Mouse (Mus musculus) adrenal gland, postnatal 10 days (tissue): ENCODE data around the gene Krt76. TPM values are rescaled to one million over a fixed set of nuclear protein-coding genes. Genes with fewer than 3 reads are reported as not detected.

ENCODE experiments used
- DNase-seq: peaks from one replicate; pipeline ENCODE4 v3.0.0; 2021; ENCODE audit warnings: mixed read lengths
- microRNA-seq: library from miRNA; unstranded; fragments of <30 nt; microRNA quantifications from one replicate; pipeline ENCODE4 v1.2.0, GENCODE M21; 2021
- total RNA-seq, 2 experiments: library from RNA; stranded (reverse); gene quantifications; 2 replicates each; pipeline ENCODE4 v1.2.3; 2021

The Krt76 gene
- total RNA-seq, 2 experiments from 2014 or later, result not detected

DNA sequence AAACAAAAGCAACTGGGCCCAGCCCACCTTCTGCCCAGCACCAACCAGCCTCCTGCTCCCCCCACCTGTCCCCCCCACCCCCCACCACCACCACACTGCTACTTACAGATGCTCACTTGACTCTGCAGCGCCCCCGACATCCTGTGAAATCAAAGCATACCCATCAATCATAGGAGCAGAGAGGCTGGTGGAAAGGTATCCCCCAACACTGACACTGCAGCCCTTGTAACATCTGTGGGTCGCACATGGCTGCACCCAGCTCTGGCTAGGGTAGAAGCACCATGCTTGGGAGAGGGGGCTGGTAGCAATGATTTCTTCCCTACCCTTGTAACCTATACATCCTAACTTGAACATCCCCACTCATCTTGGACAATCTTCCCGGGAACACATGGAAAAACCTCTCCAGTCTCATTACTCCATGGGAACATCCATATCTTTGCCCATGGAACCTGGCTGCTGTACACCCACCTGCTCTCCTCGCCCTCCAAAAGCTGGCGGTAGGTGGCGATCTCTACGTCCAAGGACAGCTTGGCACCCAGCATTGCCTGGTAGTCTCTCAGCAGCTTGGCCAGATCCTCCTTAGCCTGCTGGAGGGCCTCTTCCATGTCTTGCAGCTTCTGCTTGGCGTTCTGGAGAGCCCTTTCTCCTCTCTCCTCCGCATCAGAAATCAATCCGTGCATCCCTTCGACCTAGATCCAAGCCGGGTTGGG lies 32.1 kb downstream of the Krt76 start:
- DNase-seq, result peak; percentile 17

DNA sequence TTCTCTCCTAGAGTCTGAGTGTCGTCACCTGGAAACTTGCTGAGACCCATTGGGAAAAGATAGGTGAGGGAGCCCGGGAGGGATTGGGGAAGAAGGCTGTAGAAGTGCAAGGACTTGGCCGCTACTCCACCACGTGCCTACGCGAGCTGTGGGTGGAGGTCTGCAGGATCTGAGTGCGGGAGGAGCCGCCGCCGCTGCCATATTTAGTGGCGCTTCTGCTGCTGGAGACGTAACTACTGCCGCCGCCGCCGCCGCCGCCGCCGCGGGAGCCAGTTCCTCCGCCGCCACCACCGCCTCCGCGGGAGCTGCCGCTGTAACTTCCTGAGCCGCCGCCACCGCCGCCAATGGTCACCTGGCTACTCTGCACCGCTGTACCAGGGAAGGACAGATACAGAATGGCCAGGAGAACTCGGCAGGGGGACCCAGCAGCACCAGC lies 33.0 kb downstream of the Krt76 start:
- peak; percentile 64 for DNase-seq

GRCm38 (mm10) chr15:101858673-101859425 lies 33.9 kb downstream of the Krt76 start:
- DNase-seq, result no peak

GRCm38 (mm10) chr15:101856696-101857095 lies 36.0 kb downstream of the Krt76 start:
- no peak for DNase-seq

DNA sequence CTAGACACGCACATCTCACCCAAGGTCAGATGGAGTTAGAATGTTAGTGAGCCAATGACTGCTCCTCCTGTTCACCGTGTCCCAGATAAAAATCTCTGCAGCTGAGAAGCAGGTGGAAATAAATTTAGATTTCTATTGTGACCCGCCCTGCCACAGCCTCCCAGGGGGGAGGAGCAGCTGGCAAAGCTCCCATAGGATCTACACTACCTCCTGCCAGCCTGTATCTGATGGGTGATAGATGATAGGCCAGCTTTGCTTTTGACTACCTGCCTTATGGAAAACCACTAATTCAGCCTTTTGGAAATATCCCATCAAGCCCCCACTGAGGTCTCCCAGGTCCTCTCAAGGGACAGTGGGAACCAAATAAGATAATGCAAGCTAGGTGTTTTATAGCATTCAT lies 37.0 kb downstream of the Krt76 start:
- DNase-seq, result no peak

DNA sequence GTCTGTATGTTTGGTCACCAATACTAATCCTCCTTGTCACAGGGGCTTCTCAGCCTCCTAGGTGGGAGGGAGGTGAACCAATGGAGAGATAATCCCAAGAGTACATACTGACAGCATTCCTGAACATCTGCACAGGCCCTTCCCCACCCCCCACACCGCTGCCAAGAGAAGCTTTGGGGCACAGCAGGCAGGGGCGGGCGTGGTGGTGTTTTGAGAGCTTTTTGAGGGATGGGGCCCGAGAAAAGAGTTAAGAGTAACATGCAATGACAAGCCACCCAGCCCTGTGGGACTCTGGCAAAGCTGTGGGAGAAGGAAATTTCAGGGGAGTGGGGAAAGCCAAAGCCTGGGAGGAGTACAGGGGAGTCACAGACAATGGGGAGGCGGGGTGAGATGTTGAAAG lies 38.4 kb downstream of the Krt76 start:
- no peak for DNase-seq

- no peak for DNase-seq
Measured at GRCm38 (mm10) chr15:101852571-101852970, 40.1 kb downstream of the Krt76 start.

GRCm38 (mm10) chr15:101850694-101851093 lies 42.0 kb downstream of the Krt76 start, which contains the start of gene Krt1:
Krt1 (minus strand) TSS chr15:101850794.
- no peak for DNase-seq

DNA sequence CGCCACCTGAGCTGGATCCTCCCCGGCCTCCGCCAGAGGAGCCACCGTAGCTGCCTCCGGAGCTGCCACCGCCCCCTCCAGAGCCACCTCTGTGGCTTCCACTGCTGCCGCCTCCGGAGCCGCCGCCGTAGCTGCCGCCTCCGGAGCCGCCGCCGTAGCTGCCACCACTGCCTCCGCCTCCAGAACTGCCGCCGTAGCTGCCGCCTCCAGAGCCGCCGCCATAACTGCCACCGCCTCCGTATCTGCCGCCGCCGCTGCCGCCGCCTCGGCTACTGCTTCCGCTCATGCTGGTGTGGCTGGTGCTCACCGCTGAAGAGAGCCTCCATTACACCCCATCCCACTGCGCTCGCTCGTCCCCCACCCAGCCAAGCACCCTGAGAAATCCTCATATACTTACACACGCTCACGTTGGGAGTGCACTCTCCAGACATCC lies 46.7 kb downstream of the Krt76 start:
- DNase-seq, result peak; percentile 65

- DNase-seq, result no peak
Measured at GRCm38 (mm10) chr15:101843192-101843591, 49.5 kb downstream of the Krt76 start.

DNA sequence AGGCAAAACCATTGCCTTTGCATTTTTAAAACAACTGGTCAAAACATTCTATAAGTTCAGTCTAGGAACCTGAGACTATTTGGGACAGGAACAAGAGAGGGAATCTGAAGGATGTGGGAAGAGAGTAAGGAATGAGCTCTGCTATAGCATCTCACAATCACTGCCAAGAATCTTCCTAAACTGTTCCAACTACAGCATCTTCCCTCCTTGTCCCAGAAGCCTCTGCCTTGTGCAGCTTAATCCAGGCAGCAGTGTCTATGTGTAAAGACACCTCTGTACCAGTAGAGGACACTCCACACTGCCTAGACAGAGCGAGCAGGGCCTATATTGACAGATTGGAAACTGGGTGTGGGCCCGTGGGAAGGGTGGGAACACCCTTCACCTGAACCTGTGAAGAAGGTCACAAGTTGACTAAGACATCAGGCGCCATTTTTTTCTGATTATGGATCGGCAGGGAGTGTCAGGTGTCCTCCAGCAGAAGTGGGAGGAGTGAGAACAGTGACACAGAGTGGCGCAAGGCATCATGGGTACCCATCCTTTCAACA lies 57.9 kb downstream of the Krt76 start:
- DNase-seq, result no peak

Small RNA genes within 50 kb of the gene (microRNA-seq; reads per million reads assigned to microRNA genes)
- not detected for gene Gm44356

Other genes with a start within 250 kb of the Krt76 start
- gene Gm5478, start 245.5 kb downstream of the Krt76 start, total RNA-seq, result not detected
- gene Krt6b, start 212.6 kb downstream of the Krt76 start, total RNA-seq, result not detected
- not detected for gene Krt6a, start 198.6 kb downstream of the Krt76 start, total RNA-seq
- not detected for gene Krt5, start 180.0 kb downstream of the Krt76 start, total RNA-seq
- gene Krt71, start 149.8 kb downstream of the Krt76 start, total RNA-seq, result not detected
- not detected for gene Krt72, start 106.5 kb downstream of the Krt76 start, total RNA-seq
- gene Krt73, start 90.6 kb downstream of the Krt76 start, total RNA-seq, result not detected
- not detected for gene Krt2, start 74.8 kb downstream of the Krt76 start, total RNA-seq
- gene Krt1, start 42.1 kb downstream of the Krt76 start, total RNA-seq, result under 1 TPM; 0.18 to 0.51 TPM
- not detected for gene Krt77, start 23.2 kb downstream of the Krt76 start, total RNA-seq
- gene Krt4, start 31.8 kb upstream of the Krt76 start, total RNA-seq, result under 1 TPM in 1 of 2 experiments, not detected in 1; 0.18 TPM
- 1 to 10 TPM; 3.8 to 5.3 TPM for gene Krt79, start 47.4 kb upstream of the Krt76 start, total RNA-seq
- under 1 TPM in 1 of 2 experiments, not detected in 1; 0.09 TPM for gene Krt78, start 61.4 kb upstream of the Krt76 start, total RNA-seq
- gene Krt8, start 111.6 kb upstream of the Krt76 start, total RNA-seq, result 10 to 100 TPM; 12.1 to 24.2 TPM
- 10 to 100 TPM; 15.9 to 28.3 TPM for gene Krt18, start 135.3 kb upstream of the Krt76 start, total RNA-seq
- gene Eif4b, start 180.9 kb upstream of the Krt76 start, total RNA-seq, result 100 to 1,000 TPM; 248 to 266 TPM
- 10 to 100 TPM; 64.5 to 84.6 TPM for gene Tns2, start 207.5 kb upstream of the Krt76 start, total RNA-seq
- 10 to 100 TPM; 27.4 to 31.5 TPM for gene Spryd3, start 243.3 kb upstream of the Krt76 start, total RNA-seq